Mouse (Mus musculus): Measurements from ENCODE around the gene Tbx10. TPM values are rescaled to one million over a fixed set of nuclear protein-coding genes. Genes with fewer than 3 reads are reported as not detected.

Gene Tbx10
- polyA plus RNA-seq, 1 experiment from 2014 or later = 0.08 TPM

GRCm38 (mm10) chr19:3980309-3980708 lies 12.2 kb upstream of the Tbx10 start:
- Histone ChIP-seq H3K4me1 (0 out of 2 replicates have a peak, but pooled peaks cover 7% of the 10 kb centered on the region), H3K36me3 (no peaks in the 10 kb centered on the region), H3K27ac (replicated peaks) (no peak overlapping the region), H3K27me3 (replicated peaks) (no peaks in the 10 kb centered on the region), H3K9ac (replicated peaks) (no peak overlapping the region), H3K4me3 (replicated peaks) (no peak overlapping the region), H3K4me2 (no peak overlapping the region), H3K9me3 (replicated peaks) (no peaks in the 10 kb centered on the region)
- WGBS = 18% methylated on average over 4 of the region's 4 CpGs
- peak; percentile 69 for ATAC-seq (ENCODE audit: low FRiP score)

- 77% methylated on average over 9 of the region's 9 CpGs for WGBS
- Histone ChIP-seq H3K4me3 (replicated peaks) (no peak overlapping the region), H3K27me3 (replicated peaks) (no peaks in the 10 kb centered on the region), H3K9ac (replicated peaks) (no peak overlapping the region), H3K27ac (replicated peaks) (no peak overlapping the region), H3K9me3 (replicated peaks) (no peaks in the 10 kb centered on the region), H3K4me1 (0 out of 2 replicates have a peak, but pooled peaks cover 9% of the 10 kb centered on the region), H3K4me2 (no peak overlapping the region), H3K36me3 (no peaks in the 10 kb centered on the region)
- ATAC-seq (ENCODE audit: low FRiP score) = no peak
Measured at GRCm38 (mm10) chr19:3980917-3981316, 11.6 kb upstream of the Tbx10 start.

GRCm38 (mm10) chr19:3983527-3984200 lies 8.9 kb upstream of the Tbx10 start:
- no peak overlapping the region for H3K4me2 ChIP-seq
- H3K36me3 ChIP-seq = no peaks in the 10 kb centered on the region
- H3K4me1 ChIP-seq = peaks cover 19% of the 10 kb centered on the region
- no peaks in the 10 kb centered on the region for H3K27me3 ChIP-seq (replicated peaks)
- no peak overlapping the region for H3K27ac ChIP-seq (replicated peaks)
- no peak overlapping the region for H3K9ac ChIP-seq (replicated peaks)
- 32% methylated on average over 9 of the region's 9 CpGs for WGBS
- ATAC-seq (ENCODE audit: low FRiP score) = no peak
- no peaks in the 10 kb centered on the region for H3K9me3 ChIP-seq (replicated peaks)
- no peak overlapping the region for H3K4me3 ChIP-seq (replicated peaks)

- Histone ChIP-seq H3K4me3 (replicated peaks) (no peak overlapping the region), H3K9ac (replicated peaks) (no peak overlapping the region), H3K4me2 (no peak overlapping the region), H3K9me3 (replicated peaks) (no peaks in the 10 kb centered on the region), H3K36me3 (no peaks in the 10 kb centered on the region), H3K27ac (replicated peaks) (no peak overlapping the region), H3K27me3 (replicated peaks) (no peaks in the 10 kb centered on the region), H3K4me1 (peaks cover 16% of the 10 kb centered on the region)
- no peak for ATAC-seq (ENCODE audit: low FRiP score)
- WGBS = 19% methylated on average over 8 of the region's 8 CpGs
Measured at GRCm38 (mm10) chr19:3985261-3985681, 7.3 kb upstream of the Tbx10 start.

GRCm38 (mm10) chr19:3986334-3986733 lies 6.2 kb upstream of the Tbx10 start, which contains the start of gene Acy3:
Gene Acy3 (plus strand): TSS chr19:3986570.
- peak within 1 kb of the TSS; percentile 19; the same call in 1 of the 2 replicates for H3K4me2 ChIP-seq
- no peaks in the 10 kb centered on the region for H3K27me3 ChIP-seq (replicated peaks)
- peaks cover 16% of the 10 kb centered on the region for H3K4me1 ChIP-seq
- no peaks in the 10 kb centered on the region for H3K9me3 ChIP-seq (replicated peaks)
- H3K27ac ChIP-seq (replicated peaks) = no peak within 1 kb of the TSS; the same call in 1 of the 2 replicates
- H3K4me3 ChIP-seq (replicated peaks) = no peak within 1 kb of the TSS
- 11% methylated on average over 8 of the region's 8 CpGs for WGBS
- ATAC-seq (ENCODE audit: low FRiP score) = no peak
- H3K36me3 ChIP-seq = no peaks in the 10 kb centered on the region
- no peak within 1 kb of the TSS for H3K9ac ChIP-seq (replicated peaks)

- H3K27ac ChIP-seq (replicated peaks) = no peak overlapping the region
- no peaks in the 10 kb centered on the region for H3K9me3 ChIP-seq (replicated peaks)
- WGBS = 94% methylated on average over 14 of the region's 14 CpGs
- no peak overlapping the region for H3K9ac ChIP-seq (replicated peaks)
- H3K36me3 ChIP-seq = no peaks in the 10 kb centered on the region
- H3K4me1 ChIP-seq = peaks cover 16% of the 10 kb centered on the region
- H3K4me2 ChIP-seq = no peak overlapping the region
- H3K4me3 ChIP-seq (replicated peaks) = no peak overlapping the region
- no peak for ATAC-seq (ENCODE audit: low FRiP score)
- H3K27me3 ChIP-seq (replicated peaks) = no peaks in the 10 kb centered on the region
Measured at GRCm38 (mm10) chr19:3988066-3988465, 4.5 kb upstream of the Tbx10 start.

- ATAC-seq (ENCODE audit: low FRiP score) = no peak
- Histone ChIP-seq H3K4me2 (no peak overlapping the region), H3K27ac (replicated peaks) (no peak overlapping the region), H3K4me3 (replicated peaks) (no peak overlapping the region), H3K9ac (replicated peaks) (no peak overlapping the region), H3K4me1 (peaks cover 16% of the 10 kb centered on the region), H3K36me3 (no peaks in the 10 kb centered on the region), H3K27me3 (replicated peaks) (no peaks in the 10 kb centered on the region), H3K9me3 (replicated peaks) (no peaks in the 10 kb centered on the region)
- 89% methylated on average over 4 of the region's 4 CpGs for WGBS
Measured at GRCm38 (mm10) chr19:3988750-3989149, 3.8 kb upstream of the Tbx10 start.

- 38% methylated on average over 6 of the region's 6 CpGs for WGBS
- Histone ChIP-seq H3K36me3 (no peaks in the 10 kb centered on the region), H3K27me3 (replicated peaks) (no peaks in the 10 kb centered on the region), H3K4me2 (no peak overlapping the region), H3K9ac (replicated peaks) (no peak overlapping the region), H3K27ac (replicated peaks) (no peak overlapping the region), H3K4me3 (replicated peaks) (no peak overlapping the region), H3K9me3 (replicated peaks) (no peaks in the 10 kb centered on the region), H3K4me1 (peaks cover 11% of the 10 kb centered on the region)
- no peak for ATAC-seq (ENCODE audit: low FRiP score)
Measured at GRCm38 (mm10) chr19:3990804-3991203, 1.7 kb upstream of the Tbx10 start.

- no peak for ATAC-seq (ENCODE audit: low FRiP score)
- H3K9me3 ChIP-seq (replicated peaks) = no peaks in the 10 kb centered on the region
- no peak overlapping the region for H3K4me3 ChIP-seq (replicated peaks)
- H3K4me1 ChIP-seq = peaks cover 5% of the 10 kb centered on the region
- H3K4me2 ChIP-seq = no peak overlapping the region
- H3K9ac ChIP-seq (replicated peaks) = no peak overlapping the region
- no peaks in the 10 kb centered on the region for H3K36me3 ChIP-seq
- H3K27me3 ChIP-seq (replicated peaks) = no peaks in the 10 kb centered on the region
- H3K27ac ChIP-seq (replicated peaks) = no peak overlapping the region
- 96% methylated on average over 3 of the region's 3 CpGs for WGBS
Measured at GRCm38 (mm10) chr19:3991562-3991961, 990 bp upstream of the Tbx10 start.

- Histone ChIP-seq H3K27ac (replicated peaks) (no peak overlapping the region), H3K4me2 (no peak overlapping the region), H3K36me3 (no peaks in the 10 kb centered on the region), H3K9me3 (replicated peaks) (no peaks in the 10 kb centered on the region), H3K9ac (replicated peaks) (no peak overlapping the region), H3K4me3 (replicated peaks) (no peak overlapping the region), H3K27me3 (replicated peaks) (no peaks in the 10 kb centered on the region), H3K4me1 (peaks cover under 1% of the 10 kb centered on the region; the same call in 1 of the 2 replicates)
- 89% methylated on average over 3 of the region's 3 CpGs for WGBS
- ATAC-seq (ENCODE audit: low FRiP score) = no peak
Measured at GRCm38 (mm10) chr19:3991966-3992365, 586 bp upstream of the Tbx10 start.

- Histone ChIP-seq H3K9me3 (replicated peaks) (no peaks in the 10 kb centered on the region), H3K4me2 (no peak overlapping the region), H3K27me3 (replicated peaks) (no peaks in the 10 kb centered on the region), H3K4me3 (replicated peaks) (no peak overlapping the region), H3K27ac (replicated peaks) (no peak overlapping the region), H3K9ac (replicated peaks) (no peak overlapping the region), H3K36me3 (no peaks in the 10 kb centered on the region), H3K4me1 (peaks cover 8% of the 10 kb centered on the region)
- no peak for ATAC-seq (ENCODE audit: low FRiP score)
- 69% methylated on average over 6 of the region's 6 CpGs for WGBS
Measured at GRCm38 (mm10) chr19:3994932-3995331, 2.4 kb downstream of the Tbx10 start.

- H3K4me3 ChIP-seq (replicated peaks) = no peak overlapping the region
- H3K4me1 ChIP-seq = peaks cover 9% of the 10 kb centered on the region
- ATAC-seq (ENCODE audit: low FRiP score) = no peak
- H3K36me3 ChIP-seq = no peaks in the 10 kb centered on the region
- H3K4me2 ChIP-seq = no peak overlapping the region
- H3K27ac ChIP-seq (replicated peaks) = no peak overlapping the region
- H3K27me3 ChIP-seq (replicated peaks) = no peaks in the 10 kb centered on the region
- H3K9me3 ChIP-seq (replicated peaks) = no peaks in the 10 kb centered on the region
- no peak overlapping the region for H3K9ac ChIP-seq (replicated peaks)
- WGBS = 89% methylated on average over 3 of the region's 3 CpGs
Measured at GRCm38 (mm10) chr19:3995505-3995904, 3.0 kb downstream of the Tbx10 start.

Measured in neural tube, embryonic 15.5 days (tissue).